ENCODE assay signal across 11 mouse cellular contexts in the genomic region with DNA sequence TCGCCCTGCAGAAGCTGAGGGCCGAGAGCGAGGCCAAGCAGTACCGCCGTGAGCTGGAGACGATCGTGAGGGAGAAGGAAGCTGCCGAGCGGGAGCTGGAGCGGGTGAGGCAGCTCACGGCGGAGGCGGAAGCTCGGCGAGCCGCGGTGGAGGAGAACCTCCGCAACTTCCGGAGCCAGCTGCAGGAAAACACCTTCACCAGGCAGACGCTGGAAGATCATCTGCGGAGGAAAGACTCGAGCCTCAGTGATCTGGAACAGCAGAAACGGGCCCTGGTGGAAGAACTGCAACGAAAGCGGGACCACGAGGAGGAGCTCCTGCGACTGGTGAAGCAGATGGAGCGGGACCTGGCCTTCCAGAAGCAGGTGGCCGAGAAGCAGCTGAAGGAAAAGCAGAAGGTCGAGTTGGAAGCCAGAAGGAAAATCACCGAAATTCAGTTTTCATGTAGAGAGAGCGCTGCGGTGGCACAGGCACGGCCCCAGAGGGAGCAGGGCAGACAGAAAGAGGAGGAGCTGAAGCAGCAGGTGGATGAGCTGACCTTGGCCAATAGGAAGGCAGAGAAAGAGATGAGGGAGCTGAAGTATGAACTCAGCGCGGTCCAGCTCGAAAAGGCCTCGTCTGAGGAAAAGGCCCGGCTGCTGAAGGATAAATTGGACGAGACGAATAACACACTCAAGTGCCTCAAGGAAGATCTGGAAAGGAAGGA.
A peak's percentile ranks its signal among the peaks of the same experiment; 100 is the strongest.
DNase-seq lines count a peak whose midpoint lies in the region; ATAC-seq lines count a peak whose summit lies in the region.
"Had no signal": no experiment of that assay in that cellular context is flagged by ENCODE, and none has a peak within 500 bp of the region (broad histone marks: within the 10 kb centered on the region; RNA-seq: fewer than 3 reads in every experiment).

No protein-coding gene starts in this region.

- no peak for ATAC-seq in forebrain, embryonic 16.5 days
- no peak for ATAC-seq in forebrain, embryonic 12.5 days (ENCODE audit: low FRiP score)
- ATAC-seq in midbrain, embryonic 16.5 days, result no peak

- peak overlapping the region; percentile 6; the same call in 1 of the 2 replicates for H3K4me3 ChIP-seq in forebrain, embryonic 16.5 days (replicated peaks; ENCODE audit: low read length)
- no peak overlapping the region for H3K4me3 ChIP-seq in forebrain, embryonic 12.5 days (replicated peaks)
- peak overlapping the region; percentile 8; the same call in 1 of the 2 replicates for H3K4me3 ChIP-seq in midbrain, embryonic 10.5 days
- H3K4me3 ChIP-seq in midbrain, embryonic 16.5 days (ENCODE audit: low read depth, low read length), result no peak overlapping the region
- H3K4me3 ChIP-seq: gastrocnemius, adult 2 months; limb, embryonic 15.5 days had no signal

- peak overlapping the region; percentile 10; the same call in 1 of the 2 replicates for H3K4me2 ChIP-seq in forebrain, embryonic 16.5 days (ENCODE audit: low read length)
- H3K4me2 ChIP-seq in forebrain, embryonic 12.5 days, result no peak overlapping the region
- no peak overlapping the region for H3K4me2 ChIP-seq in midbrain, embryonic 16.5 days (ENCODE audit: low read length)
- H3K4me2 ChIP-seq: limb, embryonic 15.5 days had no signal

- DNase-seq in midbrain, embryonic 10.5 days (ENCODE audit: low spot score), result no peak
- DNase-seq in cerebellum, postnatal 25 days, result peak; percentile 38 to 57
- peak; percentile 25 for DNase-seq in retina, embryonic 14.5 days (ENCODE audit: low spot score)
- no peak for DNase-seq in adrenal gland, postnatal 4 days (ENCODE audit: low spot score in 2 of 2)
- DNase-seq in gastrocnemius, postnatal 10 days, result no peak
- DNase-seq: gastrocnemius, adult 2 months; layer of hippocampus, adult 9-11 months had no signal

- no peaks in the 10 kb centered on the region for H3K27me3 ChIP-seq in forebrain, embryonic 16.5 days (replicated peaks; ENCODE audit: control insufficient read depth, insufficient read depth, low read length)
- H3K27me3 ChIP-seq in forebrain, embryonic 12.5 days, result no peaks in the 10 kb centered on the region
- H3K27me3 ChIP-seq in midbrain, embryonic 10.5 days (ENCODE audit: low read depth, poor library complexity, severe bottlenecking), result no peaks in the 10 kb centered on the region
- H3K27me3 ChIP-seq in midbrain, embryonic 16.5 days (ENCODE audit: control insufficient read depth, insufficient read depth, low read depth, low read length), result no peaks in the 10 kb centered on the region
- H3K27me3 ChIP-seq: limb, embryonic 15.5 days had no signal

- no peak overlapping the region for H3K9ac ChIP-seq in forebrain, embryonic 16.5 days (replicated peaks; ENCODE audit: low read depth, low read length)
- H3K9ac ChIP-seq in forebrain, embryonic 12.5 days, result no peak overlapping the region
- no peak overlapping the region for H3K9ac ChIP-seq in midbrain, embryonic 16.5 days (ENCODE audit: low read depth, low read length)
- H3K9ac ChIP-seq: limb, embryonic 15.5 days had no signal

- H3K27ac ChIP-seq in forebrain, embryonic 16.5 days (ENCODE audit: low read length), result no peak overlapping the region
- no peak overlapping the region for H3K27ac ChIP-seq in forebrain, embryonic 12.5 days
- H3K27ac ChIP-seq in midbrain, embryonic 10.5 days (replicated peaks), result peak overlapping the region; percentile 42; the same call in 1 of the 2 replicates
- H3K27ac ChIP-seq in midbrain, embryonic 16.5 days (ENCODE audit: low read length), result no peak overlapping the region
- H3K27ac ChIP-seq: gastrocnemius, adult 2 months; limb, embryonic 15.5 days had no signal

- H3K4me1 ChIP-seq in forebrain, embryonic 16.5 days (replicated peaks; ENCODE audit: control insufficient read depth, insufficient read depth, low read length), result peaks cover 7% of the 10 kb centered on the region
- peaks cover 11% of the 10 kb centered on the region for H3K4me1 ChIP-seq in forebrain, embryonic 12.5 days
- H3K4me1 ChIP-seq in midbrain, embryonic 10.5 days, result peaks cover 24% of the 10 kb centered on the region
- peaks cover 6% of the 10 kb centered on the region; the same call in 1 of the 2 replicates for H3K4me1 ChIP-seq in midbrain, embryonic 16.5 days (ENCODE audit: control insufficient read depth, insufficient read depth, low read length)
- H3K4me1 ChIP-seq: limb, embryonic 15.5 days had no signal

- H3K36me3 ChIP-seq in forebrain, embryonic 16.5 days (ENCODE audit: control insufficient read depth, insufficient read depth), result peaks cover 26% of the 10 kb centered on the region
- H3K36me3 ChIP-seq in forebrain, embryonic 12.5 days (replicated peaks), result peaks cover 61% of the 10 kb centered on the region
- peaks cover 77% of the 10 kb centered on the region for H3K36me3 ChIP-seq in midbrain, embryonic 10.5 days
- peaks cover 33% of the 10 kb centered on the region for H3K36me3 ChIP-seq in midbrain, embryonic 16.5 days (ENCODE audit: control insufficient read depth, insufficient read depth, low read length)

- WGBS in forebrain, embryonic 16.5 days, result 88% methylated on average over 41 of the region's 41 CpGs
- 87% methylated on average over 41 of the region's 41 CpGs for WGBS in forebrain, embryonic 12.5 days
- WGBS in midbrain, embryonic 10.5 days, result 89% methylated on average over 41 of the region's 41 CpGs
- WGBS in midbrain, embryonic 16.5 days, result 87% methylated on average over 41 of the region's 41 CpGs

- H3K9me3 ChIP-seq in forebrain, embryonic 16.5 days (ENCODE audit: control insufficient read depth, low read length), result no peaks in the 10 kb centered on the region
- no peaks in the 10 kb centered on the region for H3K9me3 ChIP-seq in forebrain, embryonic 12.5 days
- H3K9me3 ChIP-seq in midbrain, embryonic 10.5 days (replicated peaks), result peaks cover 6% of the 10 kb centered on the region; the same call in 1 of the 2 replicates
- no peaks in the 10 kb centered on the region for H3K9me3 ChIP-seq in midbrain, embryonic 16.5 days (replicated peaks; ENCODE audit: control insufficient read depth, low read length, poor library complexity, severe bottlenecking)
- H3K9me3 ChIP-seq: limb, embryonic 15.5 days had no signal

Comparison
In these comparisons a context has a peak if more than half of its experiments do, and no peak if none do; other contexts are left out.
1. H3K4me3 ChIP-seq: peak in forebrain, embryonic 16.5 days (single experiment) and midbrain, embryonic 10.5 days (single experiment); none in forebrain, embryonic 12.5 days (single experiment) and midbrain, embryonic 16.5 days (single experiment).
2. DNase-seq: peak in cerebellum, postnatal 25 days (2 of 2) and retina, embryonic 14.5 days (single experiment); none in midbrain, embryonic 10.5 days (single experiment), adrenal gland, postnatal 4 days (0 of 2) and gastrocnemius, postnatal 10 days (single experiment).